Mouse (Mus musculus) heart, embryonic 14.5 days (tissue): ENCODE measurements around the gene Clybl. TPM values are rescaled to one million over a fixed set of nuclear protein-coding genes. Genes with fewer than 3 reads are reported as not detected.

Source experiments
- ATAC-seq: fragments of 200-750 bp; cut with Nextera tagmentation; 2 replicates; pipeline ENCODE4 v1.8.0; 2017; ENCODE audit warnings: low read depth, moderate TSS enrichment; ENCODE audit not compliant: insufficient number of reproducible peaks, insufficient read depth, low FRiP score
- H3K27ac ChIP-seq, 2 experiments: fragments of 200-500 bp in 1 of 2; fragments of 300-500 bp in 1 of 2; sonication (generic) in 1 of 2; replicated peaks in 1 of 2; 2 replicates each; pipeline ENCODE4 v1.5.1; 2012 to 2014; ENCODE audit warnings: low read depth in 2 of 2, low read length in 2 of 2, control low read depth in 1 of 2, mild to moderate bottlenecking in 1 of 2, mixed read lengths in 1 of 2; ENCODE audit not compliant: control insufficient read depth in 1 of 2, insufficient read depth in 1 of 2
- H3K27me3 ChIP-seq: fragments of 300-500 bp; sonication (generic); 2 replicates; pipeline ENCODE4 v1.6.1; 2014; ENCODE audit warnings: mild to moderate bottlenecking, low read length, control low read depth; ENCODE audit not compliant: control insufficient read depth, insufficient read depth
- H3K36me3 ChIP-seq: fragments of 300-500 bp; sonication (generic); 2 replicates; pipeline ENCODE4 v1.6.1; 2014; ENCODE audit warnings: mild to moderate bottlenecking, control low read depth, low read length, mixed read lengths; ENCODE audit not compliant: control insufficient read depth, insufficient read depth
- H3K4me1 ChIP-seq, 2 experiments: fragments of 200-500 bp in 1 of 2; fragments of 300-500 bp in 1 of 2; sonication (generic) in 1 of 2; 2 replicates each; pipeline ENCODE4 v1.6.1; 2012 to 2014; ENCODE audit warnings: low read length in 2 of 2, control low read depth in 1 of 2, mixed read lengths in 1 of 2; ENCODE audit not compliant: control insufficient read depth in 2 of 2, insufficient read depth in 2 of 2
- H3K4me2 ChIP-seq: fragments of 300-500 bp; sonication (generic); 2 replicates; pipeline ENCODE4 v1.6.1; 2014; ENCODE audit warnings: mild to moderate bottlenecking, low read length
- H3K4me3 ChIP-seq, 2 experiments: fragments of 200-500 bp in 1 of 2; fragments of 300-500 bp in 1 of 2; sonication (generic) in 1 of 2; 2 replicates each; pipeline ENCODE4 v1.5.1; 2012 to 2014; ENCODE audit warnings: low read length in 2 of 2, mild to moderate bottlenecking in 2 of 2, control low read depth in 1 of 2, low read depth in 1 of 2, moderate library complexity in 1 of 2; ENCODE audit not compliant: control insufficient read depth in 1 of 2, insufficient read depth in 1 of 2
- H3K9ac ChIP-seq: fragments of 300-500 bp; sonication (generic); 2 replicates; pipeline ENCODE4 v1.6.1; 2014; ENCODE audit warnings: mild to moderate bottlenecking, low read length
- H3K9me3 ChIP-seq: fragments of 300-500 bp; sonication (generic); 2 replicates; pipeline ENCODE4 v1.6.1; 2016; ENCODE audit warnings: low read length, control low read depth; ENCODE audit not compliant: control insufficient read depth
- WGBS: fragments of 180-500 bp; shearing (Covaris S2); extraction: QIAGEN DNeasy Blood & Tissue Kit; methylation state at CpG from one replicate; pipeline ENCODE4 v1.1.7; 2014; 5-methylcytosine and 5-hydroxymethylcytosine counted together
- polyA plus RNA-seq: library from polyadenylated mRNA; unstranded; fragments of >200 nt; fragmentation: Nextera tagmentation; extraction: Ambion mirVana; gene quantifications from 2 replicates; pipeline ENCODE4 v1.2.1, GENCODE M21; 2014

Clybl gene
- polyA plus RNA-seq, 1 experiment from 2014 or later: 100 TPM

DNA sequence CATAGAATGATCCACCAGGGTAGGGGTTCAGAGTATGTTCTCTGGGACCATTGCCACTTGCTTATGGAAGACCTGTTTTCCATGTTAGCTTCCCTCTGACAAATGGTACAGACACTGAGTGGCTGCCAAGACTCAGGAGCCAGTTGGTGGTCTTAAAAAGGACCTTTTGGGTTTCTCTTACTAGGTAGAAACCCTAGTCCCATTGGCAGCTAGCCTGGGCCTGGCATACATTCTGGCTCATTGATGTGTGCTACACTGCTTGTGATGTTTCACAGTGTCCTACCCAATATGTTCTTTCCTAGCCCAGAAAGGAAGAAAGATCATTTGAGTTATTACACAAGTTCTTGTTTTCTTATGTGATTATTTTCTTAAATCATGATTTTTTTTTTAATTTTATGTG, 69.8 kb downstream of the Clybl start:
- Histone ChIP-seq H3K4me3 (no peak overlapping the region), H3K27ac (no peak overlapping the region), H3K36me3 (no peaks in the 10 kb centered on the region), H3K27me3 (peaks cover 14% of the 10 kb centered on the region; the same call in 1 of the 2 replicates), H3K9ac (no peak overlapping the region), H3K4me1 (peaks cover 0 to 6% of the 10 kb centered on the region in 2 experiments; a peak in 3 of 4 replicates), H3K9me3 (no peaks in the 10 kb centered on the region), H3K4me2 (no peak overlapping the region)
- no peak for ATAC-seq

DNA sequence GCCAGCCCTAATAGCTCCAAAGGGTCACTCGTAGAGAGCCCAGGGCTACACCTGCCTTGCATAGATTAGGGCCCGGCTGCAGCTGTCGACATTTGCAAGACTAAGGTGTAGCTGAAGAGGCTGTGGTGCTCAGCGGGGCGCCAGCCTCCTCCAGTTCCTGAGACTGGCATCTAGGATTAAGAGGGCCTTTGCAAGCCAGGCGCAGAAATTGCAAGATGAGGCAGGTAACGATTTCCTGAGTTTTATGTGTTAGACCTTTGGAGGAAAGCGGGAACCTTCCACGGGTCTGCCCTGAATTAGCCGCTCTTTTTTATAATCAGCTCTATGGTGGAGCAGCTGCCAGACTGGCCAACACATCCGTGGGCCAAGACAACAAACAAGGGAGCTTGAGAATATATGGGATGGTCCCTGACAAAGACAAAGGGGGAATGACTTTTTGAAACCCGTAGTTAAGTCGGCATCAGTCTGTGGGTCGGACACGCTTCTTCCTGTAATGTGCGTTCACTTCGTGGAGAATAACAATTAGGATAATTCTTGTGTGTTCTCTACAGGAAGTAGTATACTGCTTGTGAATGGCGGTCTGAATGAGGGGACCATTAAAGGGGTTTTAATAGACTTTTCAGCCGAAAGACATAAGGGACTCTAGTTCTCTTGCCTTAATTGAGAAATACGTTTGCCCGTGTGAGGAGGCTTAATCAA, 74.2 kb downstream of the Clybl start:
- H3K36me3 ChIP-seq: no peaks in the 10 kb centered on the region
- H3K27ac ChIP-seq: no peak overlapping the region
- H3K9ac ChIP-seq: no peak overlapping the region
- H3K4me1 ChIP-seq: peaks cover 0 to 6% of the 10 kb centered on the region in 2 experiments; a peak in 3 of 4 replicates
- WGBS: 12% methylated on average over 21 of the region's 21 CpGs
- peaks cover 33% of the 10 kb centered on the region for H3K27me3 ChIP-seq
- H3K9me3 ChIP-seq: no peaks in the 10 kb centered on the region
- peak overlapping the region; percentile 39 for H3K4me2 ChIP-seq
- no peak overlapping the region; a peak in 1 of 4 replicates for H3K4me3 ChIP-seq
- no peak for ATAC-seq

- Histone ChIP-seq H3K4me1 (peaks cover 0 to 6% of the 10 kb centered on the region in 2 experiments; a peak in 3 of 4 replicates), H3K4me2 (peak overlapping the region; percentile 39; the same call in 1 of the 2 replicates), H3K9ac (no peak overlapping the region), H3K4me3 (no peak overlapping the region), H3K27ac (no peak overlapping the region), H3K9me3 (no peaks in the 10 kb centered on the region), H3K27me3 (peaks cover 33% of the 10 kb centered on the region), H3K36me3 (no peaks in the 10 kb centered on the region)
- no peak for ATAC-seq
- 37% methylated on average over 8 of the region's 8 CpGs for WGBS
Observed at GRCm38 (mm10) chr14:122256261-122256634, 74.7 kb downstream of the Clybl start.

DNA sequence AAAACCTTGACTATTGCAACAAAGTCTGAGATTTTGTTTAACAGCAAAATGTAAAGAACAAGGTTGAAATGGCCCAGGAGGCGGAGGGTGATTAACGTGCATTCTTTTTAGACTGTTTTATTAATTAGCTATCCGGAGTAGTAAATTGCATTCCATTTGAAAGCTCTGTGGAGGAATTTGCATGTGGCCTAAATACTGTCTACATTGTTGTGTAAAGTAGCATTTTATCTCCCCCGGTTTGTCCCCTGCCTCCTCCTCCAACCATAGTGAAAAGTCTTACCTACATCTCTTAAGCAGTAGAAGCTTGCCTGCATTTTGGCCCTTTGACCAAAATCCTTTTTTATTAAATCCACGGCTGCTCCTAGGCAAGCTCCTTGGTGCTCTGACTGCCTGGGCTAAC, 76.8 kb downstream of the Clybl start:
- H3K36me3 ChIP-seq: no peaks in the 10 kb centered on the region

DNA sequence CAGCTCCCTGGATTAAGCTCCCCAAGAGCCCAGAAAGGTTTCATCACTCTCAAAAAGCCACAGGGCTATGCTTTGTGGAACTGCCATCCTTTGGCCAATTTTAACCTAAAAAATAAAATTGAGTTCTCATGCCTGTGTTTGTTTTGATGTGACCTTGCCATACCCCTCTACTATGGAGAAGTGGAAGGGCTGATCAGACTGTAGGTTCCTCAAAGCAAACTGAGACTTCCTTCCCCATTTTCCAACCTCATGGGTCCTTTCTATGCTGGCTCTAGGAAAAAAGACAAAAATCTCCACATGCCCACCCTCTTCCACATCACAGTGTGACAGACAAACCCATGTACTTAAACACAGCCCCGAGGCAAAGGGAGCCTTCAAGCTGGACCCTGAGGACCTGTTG, 79.7 kb downstream of the Clybl start:
- Histone ChIP-seq H3K27me3 (peaks cover 21% of the 10 kb centered on the region), H3K27ac (no peak overlapping the region), H3K9ac (no peak overlapping the region), H3K36me3 (no peaks in the 10 kb centered on the region), H3K4me2 (no peak overlapping the region), H3K9me3 (no peaks in the 10 kb centered on the region), H3K4me1 (peaks cover 4 to 6% of the 10 kb centered on the region in 2 experiments; a peak in 2 of 4 replicates), H3K4me3 (no peak overlapping the region)
- ATAC-seq: no peak
- 86% methylated on average over 1 of the region's 1 CpGs for WGBS

More for the DNA sequence above, 76.8 kb downstream of the Clybl start:
- peaks cover 33% of the 10 kb centered on the region for H3K27me3 ChIP-seq
- H3K27ac ChIP-seq: no peak overlapping the region
- H3K4me3 ChIP-seq: no peak overlapping the region
- WGBS: 74% methylated on average over 5 of the region's 5 CpGs
- H3K9me3 ChIP-seq: no peaks in the 10 kb centered on the region
- ATAC-seq: no peak
- no peak overlapping the region for H3K9ac ChIP-seq
- peaks cover 0 to 6% of the 10 kb centered on the region in 2 experiments; a peak in 3 of 4 replicates for H3K4me1 ChIP-seq
- H3K4me2 ChIP-seq: no peak overlapping the region

GRCm38 (mm10) chr14:122262851-122263659, 81.6 kb downstream of the Clybl start:
- ATAC-seq: no peak
- no peak overlapping the region for H3K9ac ChIP-seq
- no peak overlapping the region for H3K4me2 ChIP-seq
- no peak overlapping the region for H3K27ac ChIP-seq
- H3K27me3 ChIP-seq: peaks cover 5% of the 10 kb centered on the region
- 59% methylated on average over 16 of the region's 16 CpGs for whole genome bisulfite sequencing
- H3K4me1 ChIP-seq: peaks cover 4 to 6% of the 10 kb centered on the region in 2 experiments; a peak in 2 of 4 replicates
- no peak overlapping the region for H3K4me3 ChIP-seq
- no peaks in the 10 kb centered on the region for H3K36me3 ChIP-seq
- no peaks in the 10 kb centered on the region for H3K9me3 ChIP-seq

DNA sequence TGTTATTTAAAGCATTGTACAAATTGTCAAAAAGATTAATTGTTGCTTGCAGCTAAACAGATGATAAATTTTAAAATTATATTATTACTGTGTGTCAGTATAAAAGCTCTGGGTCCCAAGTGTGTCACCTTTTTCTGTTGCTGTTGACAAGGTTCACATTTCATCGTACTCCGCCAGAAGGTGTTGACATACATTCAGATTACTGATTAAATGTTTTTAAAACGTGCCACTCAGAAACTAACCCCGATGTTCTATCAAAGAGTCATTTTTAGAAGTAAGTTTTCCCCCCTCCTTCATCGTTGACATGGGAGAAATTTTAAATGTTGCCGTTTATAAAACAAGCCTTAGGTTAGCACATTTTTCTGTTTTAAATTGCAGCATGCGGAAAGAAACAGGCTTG, 83.7 kb downstream of the Clybl start:
- 22% methylated on average over 7 of the region's 7 CpGs for WGBS
- Histone ChIP-seq H3K4me1 (peaks cover 4 to 6% of the 10 kb centered on the region in 2 experiments; a peak in 2 of 4 replicates), H3K27me3 (no peaks in the 10 kb centered on the region), H3K36me3 (no peaks in the 10 kb centered on the region), H3K27ac (no peak overlapping the region), H3K9ac (no peak overlapping the region), H3K4me3 (peak overlapping the region in 1 of 2 experiments; percentile 8; a peak in 1 of 4 replicates), H3K4me2 (peak overlapping the region; percentile 52), H3K9me3 (no peaks in the 10 kb centered on the region)
- no peak for ATAC-seq
